Mouse (Mus musculus): ENCODE measurements around the gene Bend6. TPM values are rescaled to one million over a fixed set of nuclear protein-coding genes. Genes with fewer than 3 reads are reported as not detected.

Bend6 gene
- polyA plus RNA-seq, 1 experiment from 2014 or later: 0.88 TPM

- WGBS: 83% methylated on average over 14 of the region's 14 CpGs
- no peak for ATAC-seq
Observed at GRCm38 (mm10) chr1:33932845-33933499, 25.4 kb upstream of the Bend6 start.

GRCm38 (mm10) chr1:33932196-33932595 is 24.6 kb upstream of the Bend6 start:
- Histone ChIP-seq H3K4me3 (replicated peaks) (no peak overlapping the region), H3K4me1 (replicated peaks) (no peaks in the 10 kb centered on the region), H3K27ac (no peak overlapping the region), H3K9me3 (no peaks in the 10 kb centered on the region), H3K27me3 (replicated peaks) (no peaks in the 10 kb centered on the region), H3K4me2 (replicated peaks) (no peak overlapping the region), H3K36me3 (no peaks in the 10 kb centered on the region), H3K9ac (no peak overlapping the region)
- no peak for ATAC-seq
- WGBS: 97% methylated on average over 3 of the region's 3 CpGs

More at GRCm38 (mm10) chr1:33932845-33933499, 25.4 kb upstream of the Bend6 start:
- Histone ChIP-seq H3K4me2 (replicated peaks) (no peak overlapping the region), H3K4me3 (replicated peaks) (no peak overlapping the region), H3K4me1 (replicated peaks) (no peaks in the 10 kb centered on the region), H3K36me3 (no peaks in the 10 kb centered on the region), H3K9me3 (no peaks in the 10 kb centered on the region), H3K27ac (no peak overlapping the region), H3K27me3 (replicated peaks) (no peaks in the 10 kb centered on the region), H3K9ac (no peak overlapping the region)

- no peak for ATAC-seq
- 83% methylated on average over 8 of the region's 8 CpGs for WGBS
Observed at GRCm38 (mm10) chr1:33931791-33932190, 24.2 kb upstream of the Bend6 start.

GRCm38 (mm10) chr1:33927466-33927865 is 19.9 kb upstream of the Bend6 start:
- Histone ChIP-seq H3K9me3 (no peaks in the 10 kb centered on the region), H3K27me3 (replicated peaks) (no peaks in the 10 kb centered on the region), H3K9ac (no peak overlapping the region), H3K4me2 (replicated peaks) (no peak overlapping the region), H3K27ac (no peak overlapping the region), H3K36me3 (no peaks in the 10 kb centered on the region), H3K4me3 (replicated peaks) (no peak overlapping the region), H3K4me1 (replicated peaks) (no peaks in the 10 kb centered on the region)
- ATAC-seq: no peak
- WGBS: 92% methylated on average over 7 of the region's 7 CpGs

More at GRCm38 (mm10) chr1:33931791-33932190, 24.2 kb upstream of the Bend6 start:
- Histone ChIP-seq H3K9me3 (no peaks in the 10 kb centered on the region), H3K4me1 (replicated peaks) (no peaks in the 10 kb centered on the region), H3K27ac (no peak overlapping the region), H3K9ac (no peak overlapping the region), H3K4me2 (replicated peaks) (no peak overlapping the region), H3K27me3 (replicated peaks) (no peaks in the 10 kb centered on the region), H3K36me3 (no peaks in the 10 kb centered on the region), H3K4me3 (replicated peaks) (no peak overlapping the region)

GRCm38 (mm10) chr1:33925283-33925682 is 17.7 kb upstream of the Bend6 start:
- peak; percentile 59 for ATAC-seq
- Histone ChIP-seq H3K4me2 (replicated peaks) (no peak overlapping the region), H3K27ac (no peak overlapping the region), H3K9me3 (no peaks in the 10 kb centered on the region), H3K27me3 (replicated peaks) (no peaks in the 10 kb centered on the region), H3K9ac (no peak overlapping the region), H3K4me1 (replicated peaks) (no peaks in the 10 kb centered on the region), H3K4me3 (replicated peaks) (no peak overlapping the region), H3K36me3 (no peaks in the 10 kb centered on the region)
- 50% methylated on average over 3 of the region's 3 CpGs for WGBS

GRCm38 (mm10) chr1:33922975-33923374 is 15.4 kb upstream of the Bend6 start:
- 66% methylated on average over 7 of the region's 7 CpGs for WGBS
- no peak for ATAC-seq

GRCm38 (mm10) chr1:33916554-33916953 is 8.9 kb upstream of the Bend6 start:
- no peaks in the 10 kb centered on the region for H3K36me3 ChIP-seq
- WGBS: 90% methylated on average over 5 of the region's 5 CpGs
- H3K4me1 ChIP-seq (replicated peaks): no peaks in the 10 kb centered on the region
- no peaks in the 10 kb centered on the region for H3K27me3 ChIP-seq (replicated peaks)
- no peak for ATAC-seq
- H3K9ac ChIP-seq: no peak overlapping the region
- no peaks in the 10 kb centered on the region for H3K9me3 ChIP-seq
- H3K4me3 ChIP-seq (replicated peaks): no peak overlapping the region
- no peak overlapping the region for H3K27ac ChIP-seq
- no peak overlapping the region for H3K4me2 ChIP-seq (replicated peaks)

More at GRCm38 (mm10) chr1:33922975-33923374, 15.4 kb upstream of the Bend6 start:
- Histone ChIP-seq H3K27me3 (replicated peaks) (no peaks in the 10 kb centered on the region), H3K27ac (no peak overlapping the region), H3K4me3 (replicated peaks) (no peak overlapping the region), H3K4me1 (replicated peaks) (no peaks in the 10 kb centered on the region), H3K9me3 (no peaks in the 10 kb centered on the region), H3K4me2 (replicated peaks) (no peak overlapping the region), H3K9ac (no peak overlapping the region), H3K36me3 (no peaks in the 10 kb centered on the region)

GRCm38 (mm10) chr1:33911589-33911988 is 4.0 kb upstream of the Bend6 start:
- Histone ChIP-seq H3K9me3 (no peaks in the 10 kb centered on the region), H3K27me3 (replicated peaks) (peaks cover 28% of the 10 kb centered on the region), H3K4me3 (replicated peaks) (no peak overlapping the region), H3K4me1 (replicated peaks) (peaks cover 16% of the 10 kb centered on the region), H3K4me2 (replicated peaks) (no peak overlapping the region), H3K27ac (no peak overlapping the region), H3K36me3 (no peaks in the 10 kb centered on the region), H3K9ac (no peak overlapping the region)
- no peak for ATAC-seq
- WGBS: 76% methylated on average over 8 of the region's 8 CpGs

- no peak within 1 kb of the TSS for H3K27ac ChIP-seq
- H3K36me3 ChIP-seq: no peaks in the 10 kb centered on the region
- H3K4me1 ChIP-seq (replicated peaks): peaks cover 16% of the 10 kb centered on the region
- peak within 1 kb of the TSS; percentile 59 for H3K4me3 ChIP-seq (replicated peaks)
- no peaks in the 10 kb centered on the region for H3K9me3 ChIP-seq
- H3K27me3 ChIP-seq (replicated peaks): peaks cover 35% of the 10 kb centered on the region
- WGBS: 4% methylated on average over 42 of the region's 44 CpGs
- H3K9ac ChIP-seq: peak within 1 kb of the TSS; percentile 42
- H3K4me2 ChIP-seq (replicated peaks): peak within 1 kb of the TSS; percentile 98
- no peak for ATAC-seq
Observed at GRCm38 (mm10) chr1:33908191-33908962, 761 bp upstream of the Bend6 start, which contains the start of gene Dst. TSS of gene Dst (plus strand) at chr1:33908225.

- H3K9me3 ChIP-seq: no peaks in the 10 kb centered on the region
- H3K27ac ChIP-seq: no peak overlapping the region
- WGBS: 6% methylated on average over 20 of the region's 20 CpGs
- H3K4me3 ChIP-seq (replicated peaks): peak overlapping the region; percentile 59
- H3K4me1 ChIP-seq (replicated peaks): peaks cover 16% of the 10 kb centered on the region
- H3K27me3 ChIP-seq (replicated peaks): peaks cover 35% of the 10 kb centered on the region
- ATAC-seq: peak; percentile 36
- peak overlapping the region; percentile 98 for H3K4me2 ChIP-seq (replicated peaks)
- H3K9ac ChIP-seq: no peak overlapping the region
- no peaks in the 10 kb centered on the region for H3K36me3 ChIP-seq
Observed at GRCm38 (mm10) chr1:33906927-33907326, 689 bp downstream of the Bend6 start.

GRCm38 (mm10) chr1:33906216-33906615 is 1.4 kb downstream of the Bend6 start:
- H3K9me3 ChIP-seq: no peaks in the 10 kb centered on the region
- peaks cover 35% of the 10 kb centered on the region for H3K27me3 ChIP-seq (replicated peaks)
- 34% methylated on average over 10 of the region's 10 CpGs for WGBS
- no peak overlapping the region for H3K4me2 ChIP-seq (replicated peaks)
- no peak overlapping the region for H3K27ac ChIP-seq
- H3K4me3 ChIP-seq (replicated peaks): no peak overlapping the region
- H3K4me1 ChIP-seq (replicated peaks): peaks cover 16% of the 10 kb centered on the region
- no peak overlapping the region for H3K9ac ChIP-seq
- H3K36me3 ChIP-seq: no peaks in the 10 kb centered on the region
- ATAC-seq: no peak

GRCm38 (mm10) chr1:33903587-33903986 is 4.0 kb downstream of the Bend6 start:
- H3K4me2 ChIP-seq (replicated peaks): no peak overlapping the region
- WGBS: 31% methylated on average over 9 of the region's 9 CpGs
- H3K27ac ChIP-seq: no peak overlapping the region
- no peak overlapping the region for H3K9ac ChIP-seq
- H3K4me1 ChIP-seq (replicated peaks): peaks cover 10% of the 10 kb centered on the region; the same call in 1 of the 2 replicates
- no peaks in the 10 kb centered on the region for H3K36me3 ChIP-seq
- no peak for ATAC-seq
- H3K27me3 ChIP-seq (replicated peaks): peaks cover 26% of the 10 kb centered on the region
- H3K9me3 ChIP-seq: no peaks in the 10 kb centered on the region
- H3K4me3 ChIP-seq (replicated peaks): no peak overlapping the region

All from intestine, embryonic 15.5 days (tissue).